Mouse (Mus musculus): ENCODE results near the gene Cc2d2b. TPM values are rescaled to one million over a fixed set of nuclear protein-coding genes. Genes with fewer than 3 reads are reported as not detected.

The Cc2d2b gene
- total RNA-seq, 1 experiment: 0.40 TPM

GRCm38 (mm10) chr19:40737613-40738012 lies 10.9 kb upstream of the Cc2d2b start:
- H3K4me3 ChIP-seq (ENCODE audit: insufficient read depth in 1 of 2, low read depth in 1 of 2, low read length in 2 of 2, poor library complexity in 1 of 2, severe bottlenecking in 1 of 2): no peak overlapping the region
- no peak for TF ChIP-seq HCFC1 (IDR thresholded peaks at IDR 0.05; ENCODE audit: borderline replicate concordance, insufficient read depth, low read length)
- no peak for TF ChIP-seq MAFK (IDR thresholded peaks at IDR 0.05; ENCODE audit: insufficient read depth, low read depth, low read length)
- TF ChIP-seq ZC3H11A (IDR thresholded peaks at IDR 0.05; ENCODE audit: borderline replicate concordance, low read depth, low read length): no peak
- TF ChIP-seq CHD2 (IDR thresholded peaks at IDR 0.05; ENCODE audit: low read depth, low read length): no peak
- TF ChIP-seq ZNF384 (IDR thresholded peaks at IDR 0.05; ENCODE audit: low read depth, low read length): no peak
- H3K27ac ChIP-seq (ENCODE audit: insufficient read depth, low read depth, low read length, poor library complexity, severe bottlenecking): no peak overlapping the region
- H3K9me3 ChIP-seq (ENCODE audit: control insufficient read depth, insufficient read depth, low read depth, low read length): no peaks in the 10 kb centered on the region
- no peak overlapping the region for H3K9ac ChIP-seq (ENCODE audit: insufficient read depth, low read depth, low read length, poor library complexity, severe bottlenecking)
- no peak for DNase-seq (ENCODE audit: low read depth, low spot score)
- peaks cover 0 to 3% of the 10 kb centered on the region in 2 experiments; a peak in 1 of 4 replicates for H3K4me1 ChIP-seq (ENCODE audit: control insufficient read depth in 2 of 2, insufficient read depth in 2 of 2, low read length in 2 of 2, poor library complexity in 1 of 2)
- no peaks in the 10 kb centered on the region for H3K36me3 ChIP-seq (ENCODE audit: control insufficient read depth, insufficient read depth, low read length, poor library complexity, severe bottlenecking)
- in situ Hi-C loops (cut with MboI; ENCODE audit: low sequenced_read_pairs in 2 of 2, unreplicated experiment in 2 of 2): no loop called here

- no peak for DNase-seq (ENCODE audit: low read depth, low spot score)
- Histone ChIP-seq H3K4me3 (ENCODE audit: insufficient read depth in 1 of 2, low read depth in 1 of 2, low read length in 2 of 2, poor library complexity in 1 of 2, severe bottlenecking in 1 of 2) (no peak overlapping the region), H3K9me3 (ENCODE audit: control insufficient read depth, insufficient read depth, low read depth, low read length) (no peaks in the 10 kb centered on the region), H3K9ac (ENCODE audit: insufficient read depth, low read depth, low read length, poor library complexity, severe bottlenecking) (no peak overlapping the region; the same call in 1 of the 2 replicates), H3K4me1 (ENCODE audit: control insufficient read depth in 2 of 2, insufficient read depth in 2 of 2, low read length in 2 of 2, poor library complexity in 1 of 2) (peaks cover 0 to 3% of the 10 kb centered on the region in 2 experiments; a peak in 1 of 4 replicates), H3K27ac (ENCODE audit: insufficient read depth, low read depth, low read length, poor library complexity, severe bottlenecking) (no peak overlapping the region), H3K36me3 (ENCODE audit: control insufficient read depth, insufficient read depth, low read length, poor library complexity, severe bottlenecking) (no peaks in the 10 kb centered on the region)
- TF ChIP-seq CHD2 (IDR thresholded peaks at IDR 0.05; ENCODE audit: low read depth, low read length) (no peak), HCFC1 (IDR thresholded peaks at IDR 0.05; ENCODE audit: borderline replicate concordance, insufficient read depth, low read length) (no peak)
- in situ Hi-C loops (cut with MboI; ENCODE audit: low sequenced_read_pairs in 2 of 2, unreplicated experiment in 2 of 2): no loop called here
Measured at GRCm38 (mm10) chr19:40738683-40739324, 9.7 kb upstream of the Cc2d2b start.

DNA sequence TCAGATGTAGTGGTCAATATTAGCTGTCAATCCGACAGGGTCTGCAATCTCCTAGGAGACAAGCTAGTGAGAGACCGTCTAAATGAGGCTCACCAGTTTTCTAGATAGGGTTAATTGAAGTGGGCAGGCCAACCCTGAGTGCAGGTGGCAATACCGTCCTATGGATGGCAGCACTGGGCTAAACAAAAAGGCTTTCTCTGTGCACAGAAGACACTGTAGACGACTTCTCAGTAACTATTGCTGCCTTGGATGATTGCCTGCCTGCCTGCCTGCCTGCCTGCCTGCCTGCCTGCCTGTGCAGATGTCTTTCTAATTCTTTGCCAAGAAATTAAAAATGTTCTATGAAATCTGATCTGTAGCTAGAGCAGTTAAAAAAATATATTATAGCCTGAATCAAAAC lies 1.9 kb upstream of the Cc2d2b start:
- TF ChIP-seq ZNF384 (IDR thresholded peaks at IDR 0.05; ENCODE audit: low read depth, low read length) (no peak), ZC3H11A (IDR thresholded peaks at IDR 0.05; ENCODE audit: borderline replicate concordance, low read depth, low read length) (no peak), CHD2 (IDR thresholded peaks at IDR 0.05; ENCODE audit: low read depth, low read length) (no peak), HCFC1 (IDR thresholded peaks at IDR 0.05; ENCODE audit: borderline replicate concordance, insufficient read depth, low read length) (no peak), MAFK (IDR thresholded peaks at IDR 0.05; ENCODE audit: insufficient read depth, low read depth, low read length) (no peak)
- no peaks in the 10 kb centered on the region for H3K9me3 ChIP-seq (ENCODE audit: control insufficient read depth, insufficient read depth, low read depth, low read length)
- in situ Hi-C loops (cut with MboI; ENCODE audit: low sequenced_read_pairs in 2 of 2, unreplicated experiment in 2 of 2): no loop called here
- H3K36me3 ChIP-seq (ENCODE audit: control insufficient read depth, insufficient read depth, low read length, poor library complexity, severe bottlenecking): no peaks in the 10 kb centered on the region
- H3K9ac ChIP-seq (ENCODE audit: insufficient read depth, low read depth, low read length, poor library complexity, severe bottlenecking): no peak overlapping the region
- peaks cover 2 to 4% of the 10 kb centered on the region in 2 experiments; a peak in 1 of 4 replicates for H3K4me1 ChIP-seq (ENCODE audit: control insufficient read depth in 2 of 2, insufficient read depth in 2 of 2, low read length in 2 of 2, poor library complexity in 1 of 2)
- no peak overlapping the region for H3K4me3 ChIP-seq (ENCODE audit: insufficient read depth in 1 of 2, low read depth in 1 of 2, low read length in 2 of 2, poor library complexity in 1 of 2, severe bottlenecking in 1 of 2)
- no peak for DNase-seq (ENCODE audit: low read depth, low spot score)
- H3K27ac ChIP-seq (ENCODE audit: insufficient read depth, low read depth, low read length, poor library complexity, severe bottlenecking): no peak overlapping the region

- no peak overlapping the region for H3K9ac ChIP-seq (ENCODE audit: insufficient read depth, low read depth, low read length, poor library complexity, severe bottlenecking)
- no peaks in the 10 kb centered on the region for H3K9me3 ChIP-seq (ENCODE audit: control insufficient read depth, insufficient read depth, low read depth, low read length)
- DNase-seq (ENCODE audit: low read depth, low spot score): peak; percentile 73
- H3K27ac ChIP-seq (ENCODE audit: insufficient read depth, low read depth, low read length, poor library complexity, severe bottlenecking): no peak overlapping the region
- no peaks in the 10 kb centered on the region for H3K36me3 ChIP-seq (ENCODE audit: control insufficient read depth, insufficient read depth, low read length, poor library complexity, severe bottlenecking)
- TF ChIP-seq ZC3H11A (IDR thresholded peaks at IDR 0.05; ENCODE audit: borderline replicate concordance, low read depth, low read length): peak; percentile 89
- no peak for TF ChIP-seq MAFK (IDR thresholded peaks at IDR 0.05; ENCODE audit: insufficient read depth, low read depth, low read length)
- H3K4me3 ChIP-seq (ENCODE audit: insufficient read depth in 1 of 2, low read depth in 1 of 2, low read length in 2 of 2, poor library complexity in 1 of 2, severe bottlenecking in 1 of 2): no peak overlapping the region
- no peaks in the 10 kb centered on the region for H3K4me1 ChIP-seq (ENCODE audit: control insufficient read depth in 2 of 2, insufficient read depth in 2 of 2, low read length in 2 of 2, poor library complexity in 1 of 2)
- in situ Hi-C loops (cut with MboI; ENCODE audit: low sequenced_read_pairs in 2 of 2, unreplicated experiment in 2 of 2): loop anchor here (25.0 kb wide), 1 partner anchor 283 kb away; the partner anchor contains the start of gene Dntt (in 2 of the 2)
Measured at GRCm38 (mm10) chr19:40754311-40754710, 5.8 kb downstream of the Cc2d2b start.

DNA sequence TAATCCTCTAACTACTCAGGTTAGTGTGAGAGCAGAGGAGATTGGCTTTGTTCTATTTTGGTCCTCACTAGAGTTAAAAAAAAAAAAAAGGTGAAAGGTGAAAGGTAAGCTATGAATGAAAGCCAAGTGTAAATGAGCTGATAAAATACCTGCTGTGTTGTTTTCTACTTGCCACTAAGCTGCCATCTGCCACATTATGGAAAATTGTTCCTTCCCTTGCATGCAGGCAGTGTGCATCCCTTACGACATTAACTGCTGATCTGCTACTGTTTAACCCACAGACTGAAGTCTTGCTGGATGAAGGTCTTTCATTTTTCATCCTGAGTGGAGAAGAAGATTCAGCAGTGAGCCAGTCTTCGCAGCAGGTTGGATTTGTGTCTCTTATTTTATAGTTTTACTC lies 11.5 kb downstream of the Cc2d2b start:
- Histone ChIP-seq H3K36me3 (ENCODE audit: control insufficient read depth, insufficient read depth, low read length, poor library complexity, severe bottlenecking) (no peaks in the 10 kb centered on the region), H3K9me3 (ENCODE audit: control insufficient read depth, insufficient read depth, low read depth, low read length) (no peaks in the 10 kb centered on the region), H3K27ac (ENCODE audit: insufficient read depth, low read depth, low read length, poor library complexity, severe bottlenecking) (no peak overlapping the region), H3K9ac (ENCODE audit: insufficient read depth, low read depth, low read length, poor library complexity, severe bottlenecking) (no peak overlapping the region), H3K4me3 (ENCODE audit: insufficient read depth in 1 of 2, low read depth in 1 of 2, low read length in 2 of 2, poor library complexity in 1 of 2, severe bottlenecking in 1 of 2) (no peak overlapping the region), H3K4me1 (ENCODE audit: control insufficient read depth in 2 of 2, insufficient read depth in 2 of 2, low read length in 2 of 2, poor library complexity in 1 of 2) (no peaks in the 10 kb centered on the region)
- DNase-seq (ENCODE audit: low read depth, low spot score): no peak
- TF ChIP-seq MAFK (IDR thresholded peaks at IDR 0.05; ENCODE audit: insufficient read depth, low read depth, low read length) (no peak), HCFC1 (IDR thresholded peaks at IDR 0.05; ENCODE audit: borderline replicate concordance, insufficient read depth, low read length) (no peak), ZC3H11A (IDR thresholded peaks at IDR 0.05; ENCODE audit: borderline replicate concordance, low read depth, low read length) (no peak), ZNF384 (IDR thresholded peaks at IDR 0.05; ENCODE audit: low read depth, low read length) (no peak), CHD2 (IDR thresholded peaks at IDR 0.05; ENCODE audit: low read depth, low read length) (no peak)
- in situ Hi-C loops (cut with MboI; ENCODE audit: low sequenced_read_pairs in 2 of 2, unreplicated experiment in 2 of 2): loop anchor here (25.0 kb wide), 1 partner anchor 277 kb away; the partner anchor contains the start of gene Dntt (in 2 of the 2)
